Mouse (Mus musculus): Measurements from ENCODE around the gene Npy4r. TPM values are rescaled to one million over a fixed set of nuclear protein-coding genes. Genes with fewer than 3 reads are reported as not detected.

Gene Npy4r
- not detected for polyA plus RNA-seq (2017; shearing (Covaris generic))

GRCm38 (mm10) chr14:34152342-34152741, at the start of gene Npy4r:
TSS of gene Npy4r (minus strand) at chr14:34152489.

GRCm38 (mm10) chr14:34201231-34202035, 49.1 kb upstream of the Npy4r start, which contains the start of gene Gprin2:
TSS of gene Gprin2 (minus strand) at chr14:34201653.

GRCm38 (mm10) chr14:34102601-34103000, 49.7 kb downstream of the Npy4r start, which contains the start of gene A630023A22Rik:
TSS of gene A630023A22Rik (minus strand) at chr14:34102754.

Other genes starting within 250 kb of the Npy4r start
- gene Gdf10, start 228.9 kb downstream of the Npy4r start, polyA plus RNA-seq (2017; shearing (Covaris generic)), result not detected
- not detected for gene Gdf2, start 211.4 kb downstream of the Npy4r start, polyA plus RNA-seq (2017; shearing (Covaris generic))
- not detected for gene Rbp3, start 198.5 kb downstream of the Npy4r start, polyA plus RNA-seq (2017; shearing (Covaris generic))
- 0.40 TPM for gene Zfp488, start 173.7 kb downstream of the Npy4r start, polyA plus RNA-seq (2017; shearing (Covaris generic))
- not detected for gene Gm30083, start 137.3 kb downstream of the Npy4r start, polyA plus RNA-seq (2017; shearing (Covaris generic))
- gene Gm5460, start 135.7 kb downstream of the Npy4r start, polyA plus RNA-seq (2017; shearing (Covaris generic)), result not detected
- not detected for gene Antxrl, start 99.8 kb downstream of the Npy4r start, polyA plus RNA-seq (2017; shearing (Covaris generic))
- gene Anxa8, start 66.5 kb downstream of the Npy4r start, polyA plus RNA-seq (2017; shearing (Covaris generic)), result not detected
- 0.85 TPM for gene A630023A22Rik, start 49.7 kb downstream of the Npy4r start, polyA plus RNA-seq (2017; shearing (Covaris generic))
- not detected for gene Gprin2, start 49.2 kb upstream of the Npy4r start, polyA plus RNA-seq (2017; shearing (Covaris generic))
- 1.0 TPM for gene Syt15, start 67.1 kb upstream of the Npy4r start, polyA plus RNA-seq (2017; shearing (Covaris generic))
- gene Shld2, start 158.0 kb upstream of the Npy4r start, polyA plus RNA-seq (2017; shearing (Covaris generic)), result 22.7 TPM
- gene Glud1, start 158.2 kb upstream of the Npy4r start, polyA plus RNA-seq (2017; shearing (Covaris generic)), result 119 TPM
- not detected for gene Fam25c, start 202.9 kb upstream of the Npy4r start, polyA plus RNA-seq (2017; shearing (Covaris generic))
- gene Sncg, start 222.3 kb upstream of the Npy4r start, polyA plus RNA-seq (2017; shearing (Covaris generic)), result not detected
- not detected for gene Mmrn2, start 223.0 kb upstream of the Npy4r start, polyA plus RNA-seq (2017; shearing (Covaris generic))